Mouse (Mus musculus): ENCODE results near the gene Herpud1.

DNA sequence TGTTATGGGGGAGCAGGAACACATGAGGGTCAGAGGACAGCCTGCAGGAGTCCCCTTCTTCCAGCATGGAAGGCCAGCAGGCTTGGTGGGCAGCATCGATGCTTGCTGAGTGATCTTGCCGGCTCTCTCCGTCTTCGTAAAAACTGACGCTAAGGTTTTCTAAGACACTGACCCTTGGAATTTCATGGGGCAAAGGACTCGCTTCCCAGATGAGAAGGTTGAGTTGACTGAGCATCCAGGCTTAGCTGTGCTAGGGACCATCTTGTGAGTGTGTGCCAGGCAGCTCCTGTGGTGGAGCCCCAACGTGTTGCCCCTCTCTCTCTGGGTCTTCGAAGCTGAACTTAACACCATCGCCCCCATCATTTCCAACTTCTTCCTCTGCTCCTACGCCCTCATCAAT lies 43.5 kb upstream of the Herpud1 start:
- TF ChIP-seq UBTF (IDR thresholded peaks at IDR 0.05; ENCODE audit: low read depth, low read length) (no peak), POLR2A (IDR thresholded peaks at IDR 0.05; ENCODE audit: low read depth, low read length) (no peak), EP300 (IDR thresholded peaks at IDR 0.05; ENCODE audit: low read length) (no peak), E2F4 (IDR thresholded peaks at IDR 0.05; ENCODE audit: insufficient replicate concordance, low read depth, low read length) (no peak), ZMIZ1 (IDR thresholded peaks at IDR 0.05; ENCODE audit: low read depth, low read length) (no peak), KAT2A (IDR thresholded peaks at IDR 0.05; ENCODE audit: insufficient replicate concordance, low read length) (no peak), TCF12 (IDR thresholded peaks at IDR 0.05; ENCODE audit: low read depth, low read length) (no peak), JUND (conservative IDR thresholded peaks at IDR 0.05; ENCODE audit: low read depth, low read length) (no peak)
